8 mouse cellular contexts compared by ENCODE assay signal in the genomic region with DNA sequence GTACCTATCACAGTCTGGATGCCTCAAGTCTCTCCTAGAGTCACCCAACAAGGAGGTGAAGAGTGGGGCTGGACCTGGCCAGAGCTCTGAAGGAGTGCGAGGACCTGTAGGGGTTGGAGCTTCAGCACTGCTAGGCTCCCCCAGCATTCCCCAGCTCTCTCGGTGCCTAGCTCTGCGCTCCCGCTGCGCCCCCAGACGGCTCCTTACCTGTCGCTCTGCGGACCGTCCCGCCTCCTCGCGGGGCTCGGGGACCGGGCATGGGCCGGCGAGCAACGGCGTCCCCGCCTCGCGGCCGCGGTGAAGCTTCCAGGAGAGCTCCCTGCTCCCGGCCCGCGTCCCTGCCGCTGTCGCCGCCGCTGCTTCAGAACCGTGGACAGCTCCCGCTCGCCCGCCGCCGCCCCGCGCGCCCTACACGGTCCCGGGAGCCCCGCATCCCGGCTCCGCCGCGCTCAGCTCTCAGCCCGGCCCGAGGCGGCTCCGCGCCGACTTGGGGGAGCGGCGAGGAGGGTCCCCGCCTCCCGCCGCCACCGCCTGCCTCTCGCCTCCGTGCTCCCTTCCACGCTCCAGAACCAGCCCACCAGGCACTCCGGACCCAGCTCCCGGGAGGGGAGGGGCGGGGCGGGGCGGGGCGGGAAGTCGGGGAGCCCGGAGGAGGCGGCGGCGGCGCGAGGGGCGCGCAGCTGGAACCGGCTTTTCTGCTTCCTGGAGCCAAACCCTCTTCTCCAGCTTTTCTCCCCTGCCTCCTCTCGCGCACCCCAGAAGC. TPM values are rescaled to one million over a fixed set of nuclear protein-coding genes. Genes with fewer than 3 reads are reported as not detected.
DNase-seq lines count a peak whose midpoint lies in the region; ATAC-seq and TF ChIP-seq lines count a peak whose summit lies in the region.

A gene (minus strand): TSS at position 513 of the 763 bp plus-strand sequence.

- peak within 1 kb of the TSS; percentile 98 for H3K4me2 ChIP-seq in hindbrain, embryonic 12.5 days (replicated peaks)

- peak; percentile 72 for ATAC-seq in frontal cortex, adult (ENCODE audit: low TSS enrichment)
- peak; percentile 74 for ATAC-seq in hindbrain, embryonic 12.5 days (ENCODE audit: low FRiP score)

- no peaks in the 10 kb centered on the region for H3K36me3 ChIP-seq in hindbrain, embryonic 12.5 days
- no peaks in the 10 kb centered on the region for H3K36me3 ChIP-seq in megakaryocyte, embryonic 14.5 days (replicated peaks; ENCODE audit: low read length)

- under 1% methylated on average over 78 of the region's 79 CpGs for whole genome bisulfite sequencing in cerebellum, adult 2 months
- WGBS in hindbrain, embryonic 12.5 days: under 1% methylated on average over 73 of the region's 79 CpGs

- no peaks in the 10 kb centered on the region for H3K27me3 ChIP-seq in cerebellum, adult 2 months (ENCODE audit: control insufficient read depth, insufficient read depth, low read length)
- H3K27me3 ChIP-seq in hindbrain, embryonic 12.5 days: peaks cover 62% of the 10 kb centered on the region
- H3K27me3 ChIP-seq in megakaryocyte, embryonic 14.5 days (replicated peaks): peaks cover 84% of the 10 kb centered on the region

- intact Hi-C loops in left cerebral cortex, postnatal 14 days (cut with DNase I): loop anchor here (5.0 kb wide), 1 partner anchor 46 kb away; no protein-coding TSS in a partner anchor

- no peaks in the 10 kb centered on the region for H3K9me3 ChIP-seq in hindbrain, embryonic 12.5 days (replicated peaks)
- 0 out of 2 replicates have a peak, but pooled peaks cover 4% of the 10 kb centered on the region for H3K9me3 ChIP-seq in megakaryocyte, embryonic 14.5 days

- peak within 1 kb of the TSS; percentile 68 for H3K9ac ChIP-seq in hindbrain, embryonic 12.5 days

- no peak for TF ChIP-seq CTCF in cerebellum, adult 2 months (IDR thresholded peaks at IDR 0.05; ENCODE audit: borderline replicate concordance, insufficient read depth, low read depth, low read length)

- peaks cover 3% of the 10 kb centered on the region; the same call in 1 of the 2 replicates for H3K4me1 ChIP-seq in cerebellum, adult 2 months (ENCODE audit: control insufficient read depth, insufficient read depth, low read length)
- peaks cover 5% of the 10 kb centered on the region; the same call in 1 of the 2 replicates for H3K4me1 ChIP-seq in hindbrain, embryonic 12.5 days
- peaks cover 8% of the 10 kb centered on the region for H3K4me1 ChIP-seq in megakaryocyte, embryonic 14.5 days

- H3K4me3 ChIP-seq in cerebellum, adult 2 months (replicated peaks; ENCODE audit: insufficient read depth, low read depth, low read length): peak within 1 kb of the TSS; percentile 49
- H3K4me3 ChIP-seq in hindbrain, embryonic 12.5 days: peak within 1 kb of the TSS; percentile 62
- H3K4me3 ChIP-seq in megakaryocyte, embryonic 14.5 days (replicated peaks): peak within 1 kb of the TSS; percentile 84

- H3K27ac ChIP-seq in cerebellum, adult 2 months (ENCODE audit: insufficient read depth, low read length): peak within 1 kb of the TSS; percentile 80
- no peak within 1 kb of the TSS for H3K27ac ChIP-seq in hindbrain, embryonic 12.5 days

- no peak for TF ChIP-seq POLR2A in cerebellum, adult 2 months (IDR thresholded peaks at IDR 0.05; ENCODE audit: borderline replicate concordance, insufficient read depth, low read length)

- DNase-seq in R1 (ENCODE audit: low read depth, low spot score): peak; percentile 52
- peak; percentile 51 to 65 for DNase-seq in cerebellum, adult 2 months
- DNase-seq in left cerebral cortex, postnatal 14 days (ENCODE audit: low spot score in 2 of 2): peak in 1 of 2 experiments; percentile 48
- DNase-seq in right cerebral cortex, postnatal 14 days: peak; percentile 57
- DNase-seq in urinary bladder, postnatal 36 days (ENCODE audit: low spot score in 2 of 2): peak; percentile 64

RNA-seq across cellular contexts. Expression of the gene that starts here (rescaled TPM):
- polyA plus RNA-seq in cerebellum, adult 2 months (2012; rRNA removed): 24.9 and 28.0 TPM in 2 replicates
- 1.7 and 2.3 TPM in 2 replicates for polyA plus RNA-seq in hindbrain, embryonic 12.5 days (2016; fragmentation: Nextera tagmentation; extraction: Ambion mirVana)
- total RNA-seq in left cerebral cortex, postnatal 14 days (2021): 10 to 100 TPM; 12.4 to 17.5 TPM
- 0.66 TPM in 1 of 2 replicates, not detected in the other for polyA plus RNA-seq in megakaryocyte, embryonic 14.5 days (2012; ENCODE audit: insufficient read depth, low replicate concordance)
